Mouse (Mus musculus) hindbrain, embryonic 11.5 days (tissue): Measurements from ENCODE around the gene Gpi1. TPM values are rescaled to one million over a fixed set of nuclear protein-coding genes. Genes with fewer than 3 reads are reported as not detected.

Experiments
- ATAC-seq: fragments of 200-750 bp; cut with Nextera tagmentation; 2 replicates; pipeline ENCODE4 v1.8.0; 2017; ENCODE audit warnings: mild to moderate bottlenecking, moderate TSS enrichment, moderate library complexity; ENCODE audit not compliant: low FRiP score
- DNase-seq: peaks from one replicate; pipeline ENCODE4 v3.0.0-alpha.2; 2015; ENCODE audit warnings: low spot score
- H3K27ac ChIP-seq: fragments of 300-500 bp; sonication (generic); 2 replicates; pipeline ENCODE4 v1.5.1; 2014; ENCODE audit warnings: mild to moderate bottlenecking, low read depth, low read length
- H3K27me3 ChIP-seq: fragments of 300-500 bp; sonication (generic); 2 replicates; pipeline ENCODE4 v1.6.1; 2014; ENCODE audit warnings: mild to moderate bottlenecking, low read length, moderate library complexity, mixed read lengths; ENCODE audit not compliant: control insufficient read depth, insufficient read depth
- H3K36me3 ChIP-seq: fragments of 300-500 bp; sonication (generic); 2 replicates; pipeline ENCODE4 v1.6.1; 2014; ENCODE audit warnings: mild to moderate bottlenecking, low read length, moderate library complexity, mixed read lengths; ENCODE audit not compliant: control insufficient read depth, insufficient read depth
- H3K4me1 ChIP-seq: fragments of 300-500 bp; sonication (generic); replicated peaks from 2 replicates; pipeline ENCODE4 v1.6.1; 2014; ENCODE audit warnings: low read length, mixed read lengths; ENCODE audit not compliant: control insufficient read depth, insufficient read depth
- H3K4me2 ChIP-seq: fragments of 300-500 bp; sonication (generic); replicated peaks from 2 replicates; pipeline ENCODE4 v1.6.1; 2014; ENCODE audit warnings: mild to moderate bottlenecking, low read depth, low read length
- H3K4me3 ChIP-seq: fragments of 300-500 bp; sonication (generic); 2 replicates; pipeline ENCODE4 v1.5.1; 2014; ENCODE audit warnings: low read depth, low read length
- H3K9ac ChIP-seq: fragments of 300-500 bp; sonication (generic); 2 replicates; pipeline ENCODE4 v1.6.1; 2014; ENCODE audit warnings: low read depth, low read length
- H3K9me3 ChIP-seq: fragments of 300-500 bp; sonication (generic); 2 replicates; pipeline ENCODE4 v1.6.1; 2016; ENCODE audit warnings: low read length; ENCODE audit not compliant: control insufficient read depth
- WGBS: fragments of 180-500 bp; shearing (Covaris S2); extraction: QIAGEN DNeasy Blood & Tissue Kit; methylation state at CpG from one replicate; pipeline ENCODE4 v1.1.7; 2014; 5-methylcytosine and 5-hydroxymethylcytosine counted together
- polyA plus RNA-seq: library from polyadenylated mRNA; unstranded; fragments of >200 nt; fragmentation: Nextera tagmentation; extraction: Ambion mirVana; gene quantifications from 2 replicates; pipeline ENCODE4 v1.2.1, GENCODE M21; 2014

Gpi1 gene
- 267 and 282 TPM in 2 replicates for polyA plus RNA-seq

DNA sequence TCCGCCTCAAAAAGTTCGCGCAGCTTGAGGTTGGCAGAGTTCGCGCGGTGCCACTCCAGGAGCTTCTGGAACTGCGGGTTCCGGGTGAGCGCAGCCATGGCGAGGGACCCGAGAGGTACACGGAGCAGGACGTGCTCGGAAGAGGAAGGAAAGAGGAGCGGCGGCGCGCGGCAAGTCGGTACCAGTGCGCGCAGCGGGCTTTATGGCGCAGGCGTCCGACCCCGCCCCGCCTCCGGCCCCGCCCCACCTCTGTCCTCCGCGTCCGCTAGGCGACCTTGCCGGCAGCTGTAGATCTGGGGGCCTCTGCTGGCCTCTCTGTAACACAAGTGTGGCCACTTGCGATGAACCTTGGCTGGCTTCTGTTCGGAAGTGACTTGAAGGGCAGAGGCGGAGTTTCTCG lies at the start of gene Gpi1:
TSS of gene Gpi1 (minus strand) at position 221 of the 400 bp plus-strand sequence.
- Histone ChIP-seq H3K4me3 (peak within 1 kb of the TSS; percentile 65), H3K4me2 (peak within 1 kb of the TSS; percentile 58), H3K27me3 (no peaks in the 10 kb centered on the region), H3K9ac (peak within 1 kb of the TSS; percentile 64), H3K36me3 (0 out of 2 replicates have a peak, but pooled peaks cover 6% of the 10 kb centered on the region), H3K4me1 (0 out of 2 replicates have a peak, but pooled peaks cover 2% of the 10 kb centered on the region), H3K9me3 (no peaks in the 10 kb centered on the region), H3K27ac (peak within 1 kb of the TSS; percentile 40; the same call in 1 of the 2 replicates)
- under 1% methylated on average over 30 of the region's 39 CpGs for WGBS
- DNase-seq (peak; percentile 91), ATAC-seq (peak; percentile 73)

DNA sequence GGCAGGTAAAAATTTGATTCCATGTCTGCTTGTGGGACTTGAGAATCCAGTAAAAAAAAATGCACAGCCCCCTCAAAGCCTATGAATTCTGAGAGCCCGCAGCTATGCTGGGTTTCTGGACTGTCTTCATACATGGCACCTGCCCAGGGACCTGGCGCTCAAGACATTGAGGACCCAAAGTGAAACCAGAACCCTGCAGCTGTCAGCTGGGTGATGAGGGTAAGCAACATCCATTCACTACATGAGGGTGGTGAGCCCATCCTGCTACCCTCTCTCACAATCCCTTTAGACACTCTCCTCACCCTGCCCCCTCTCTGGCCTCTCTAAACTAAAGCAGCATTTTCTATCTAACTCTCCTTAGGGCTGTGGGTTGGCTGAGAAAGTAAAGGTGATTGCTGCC lies 47.5 kb upstream of the Gpi1 start:
- Histone ChIP-seq H3K27ac (no peak overlapping the region), H3K36me3 (no peaks in the 10 kb centered on the region), H3K4me2 (no peak overlapping the region), H3K9ac (no peak overlapping the region), H3K4me1 (no peaks in the 10 kb centered on the region), H3K4me3 (no peak overlapping the region), H3K9me3 (no peaks in the 10 kb centered on the region), H3K27me3 (no peaks in the 10 kb centered on the region)
- no peak for DNase-seq
- ATAC-seq = no peak
- WGBS = 98% methylated on average over 2 of the region's 2 CpGs

DNA sequence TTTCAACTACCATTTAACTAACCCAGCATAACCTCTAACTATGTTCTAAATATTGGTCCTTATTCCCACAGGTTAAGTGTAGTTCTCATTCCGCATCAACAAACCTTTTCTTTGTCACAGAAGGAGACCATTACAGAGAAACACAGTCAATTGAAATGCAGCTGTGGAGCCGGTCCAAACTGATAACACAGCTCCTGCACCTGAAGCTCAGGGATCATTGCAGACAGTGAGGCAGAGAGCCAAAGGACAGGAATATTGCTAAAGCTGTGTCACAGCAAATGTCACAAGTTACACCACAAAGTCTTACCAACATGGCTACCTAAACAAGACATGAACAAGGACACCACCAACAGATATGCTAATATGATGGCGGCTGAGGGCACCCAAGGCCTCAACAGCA lies 45.9 kb upstream of the Gpi1 start:
- no peak for DNase-seq
- Histone ChIP-seq H3K4me2 (no peak overlapping the region), H3K27me3 (no peaks in the 10 kb centered on the region), H3K9me3 (no peaks in the 10 kb centered on the region), H3K27ac (no peak overlapping the region), H3K4me1 (no peaks in the 10 kb centered on the region), H3K36me3 (no peaks in the 10 kb centered on the region), H3K4me3 (no peak overlapping the region), H3K9ac (no peak overlapping the region)
- no peak for ATAC-seq
- WGBS = 91% methylated on average over 3 of the region's 3 CpGs

DNA sequence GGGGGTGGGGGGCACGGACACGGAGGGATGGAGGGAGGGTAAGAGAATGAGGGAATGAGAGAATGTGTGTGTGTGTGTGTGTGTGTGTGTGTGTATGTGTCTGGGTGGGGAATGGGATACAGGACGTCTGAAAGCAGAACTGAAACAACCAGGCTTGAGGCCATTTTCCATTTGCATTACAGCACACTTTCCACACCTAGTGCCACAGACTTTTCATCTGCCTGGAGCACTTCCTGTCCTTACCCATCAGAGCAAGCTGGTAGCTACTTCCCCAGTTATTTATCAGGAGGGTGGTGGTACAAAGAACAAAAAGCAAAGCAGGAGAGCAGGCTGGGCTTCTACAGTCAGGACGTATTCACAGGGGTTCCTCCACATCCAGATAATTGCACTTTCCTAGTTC lies 42.3 kb upstream of the Gpi1 start:
- H3K4me2 ChIP-seq = no peak overlapping the region
- no peak overlapping the region for H3K9ac ChIP-seq
- no peaks in the 10 kb centered on the region for H3K36me3 ChIP-seq
- no peak for ATAC-seq
- 75% methylated on average over 4 of the region's 4 CpGs for WGBS
- no peaks in the 10 kb centered on the region for H3K4me1 ChIP-seq
- no peaks in the 10 kb centered on the region for H3K9me3 ChIP-seq
- H3K27ac ChIP-seq = no peak overlapping the region
- H3K27me3 ChIP-seq = no peaks in the 10 kb centered on the region
- no peak overlapping the region for H3K4me3 ChIP-seq
- no peak for DNase-seq

DNA sequence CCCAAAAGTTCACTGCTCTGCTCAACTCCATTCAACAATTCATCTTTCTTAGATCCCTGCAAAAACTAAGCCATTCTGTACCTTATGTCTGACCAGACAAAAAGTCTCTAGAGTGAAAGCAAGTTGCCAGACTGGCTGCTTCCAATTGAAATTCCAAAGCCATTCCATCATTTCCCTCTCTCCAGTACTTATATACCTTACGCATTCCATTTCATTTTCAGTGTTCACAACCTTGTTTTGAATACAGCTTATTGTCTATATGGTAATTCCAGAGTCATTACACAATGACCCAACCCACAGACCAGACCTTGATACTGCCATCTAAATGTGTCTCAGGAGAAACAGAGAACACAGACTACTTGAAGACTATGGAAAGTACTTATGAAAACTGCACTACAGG lies 38.3 kb upstream of the Gpi1 start:
- 71% methylated on average over 1 of the region's 1 CpGs for WGBS
- H3K27me3 ChIP-seq = no peaks in the 10 kb centered on the region
- no peaks in the 10 kb centered on the region for H3K36me3 ChIP-seq
- no peaks in the 10 kb centered on the region for H3K9me3 ChIP-seq
- no peak for DNase-seq
- H3K4me1 ChIP-seq = no peaks in the 10 kb centered on the region
- no peak for ATAC-seq
- H3K4me3 ChIP-seq = no peak overlapping the region
- no peak overlapping the region for H3K27ac ChIP-seq
- no peak overlapping the region for H3K4me2 ChIP-seq
- H3K9ac ChIP-seq = no peak overlapping the region

DNA sequence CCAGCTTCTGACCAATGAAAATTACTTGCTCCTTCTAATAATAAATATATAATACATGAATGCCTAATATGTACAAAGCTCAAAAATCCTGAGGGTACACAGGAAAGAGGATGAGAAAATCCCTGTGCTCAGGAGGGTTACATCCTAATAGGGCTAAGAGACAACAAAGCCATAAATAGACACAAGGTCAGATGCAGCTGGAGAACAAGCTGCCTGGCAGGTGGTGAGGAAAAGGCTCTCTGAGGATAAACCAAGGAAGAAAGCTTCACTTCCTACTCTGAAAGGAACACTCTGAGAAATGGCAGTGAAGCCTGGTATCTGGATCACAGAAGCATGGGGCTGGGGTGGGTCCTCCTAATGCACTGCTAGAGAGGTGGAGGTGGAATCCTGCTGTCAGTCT lies 36.3 kb upstream of the Gpi1 start:
- H3K4me2 ChIP-seq = no peak overlapping the region
- H3K4me1 ChIP-seq = no peaks in the 10 kb centered on the region
- H3K27ac ChIP-seq = no peak overlapping the region
- no peaks in the 10 kb centered on the region for H3K9me3 ChIP-seq
- no peak overlapping the region for H3K4me3 ChIP-seq
- no peak overlapping the region for H3K9ac ChIP-seq
- ATAC-seq = no peak
- H3K36me3 ChIP-seq = no peaks in the 10 kb centered on the region
- H3K27me3 ChIP-seq = no peaks in the 10 kb centered on the region
- DNase-seq = no peak

DNA sequence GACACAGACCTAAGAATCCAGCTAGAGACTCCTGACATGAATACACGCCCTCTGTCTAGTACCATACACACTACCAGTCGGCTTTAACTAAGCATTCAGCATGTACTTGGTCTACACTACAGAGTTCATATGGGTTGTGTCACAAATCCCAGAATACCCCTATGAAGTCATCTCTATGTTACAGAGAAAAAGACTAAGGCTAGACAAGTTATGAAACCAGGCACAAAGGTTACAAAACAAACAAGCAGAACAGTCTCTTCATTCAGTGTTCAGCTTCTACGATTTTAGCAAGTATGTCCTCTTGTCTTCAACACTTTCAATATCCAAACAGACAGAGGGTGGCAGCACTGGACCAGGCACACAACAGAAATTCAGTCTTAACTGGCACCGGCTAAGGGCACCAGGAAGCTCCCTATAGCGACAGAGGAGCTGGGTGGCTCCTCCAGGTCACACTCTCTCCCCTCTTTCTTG lies 35.8 kb upstream of the Gpi1 start:
- peak; percentile 21 for DNase-seq

DNA sequence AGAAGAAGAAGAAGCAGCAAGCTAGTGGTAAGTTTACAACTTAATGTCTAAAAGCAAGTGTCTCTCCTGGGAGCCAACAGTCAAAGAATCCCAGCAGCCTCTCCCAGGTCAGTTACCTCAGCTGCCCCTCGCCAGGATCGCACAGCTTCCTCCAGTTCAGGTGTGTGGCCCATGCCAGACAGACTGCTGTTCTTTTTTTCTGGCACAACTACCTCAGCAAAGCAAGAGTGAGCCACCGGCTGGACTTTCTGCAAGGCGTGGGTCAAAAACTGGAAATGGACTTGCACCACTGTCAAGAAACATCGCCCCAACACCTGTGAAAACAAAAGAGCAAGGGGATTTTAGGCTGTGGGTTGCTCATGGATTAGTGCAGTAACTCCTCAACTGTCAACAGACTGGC lies 33.3 kb upstream of the Gpi1 start:
- Histone ChIP-seq H3K4me2 (no peak overlapping the region), H3K36me3 (no peaks in the 10 kb centered on the region), H3K9me3 (no peaks in the 10 kb centered on the region), H3K27me3 (no peaks in the 10 kb centered on the region), H3K4me1 (no peaks in the 10 kb centered on the region), H3K4me3 (no peak overlapping the region), H3K27ac (no peak overlapping the region), H3K9ac (no peak overlapping the region)
- no peak for DNase-seq
- WGBS = 91% methylated on average over 5 of the region's 5 CpGs
- ATAC-seq = no peak

More for the DNA sequence above, 35.8 kb upstream of the Gpi1 start:
- no peak overlapping the region for H3K4me2 ChIP-seq
- no peaks in the 10 kb centered on the region for H3K36me3 ChIP-seq
- no peak overlapping the region for H3K9ac ChIP-seq
- 73% methylated on average over 5 of the region's 5 CpGs for WGBS
- no peak for ATAC-seq
- no peaks in the 10 kb centered on the region for H3K9me3 ChIP-seq
- H3K4me1 ChIP-seq = no peaks in the 10 kb centered on the region
- H3K4me3 ChIP-seq = no peak overlapping the region
- H3K27me3 ChIP-seq = no peaks in the 10 kb centered on the region
- no peak overlapping the region for H3K27ac ChIP-seq

DNA sequence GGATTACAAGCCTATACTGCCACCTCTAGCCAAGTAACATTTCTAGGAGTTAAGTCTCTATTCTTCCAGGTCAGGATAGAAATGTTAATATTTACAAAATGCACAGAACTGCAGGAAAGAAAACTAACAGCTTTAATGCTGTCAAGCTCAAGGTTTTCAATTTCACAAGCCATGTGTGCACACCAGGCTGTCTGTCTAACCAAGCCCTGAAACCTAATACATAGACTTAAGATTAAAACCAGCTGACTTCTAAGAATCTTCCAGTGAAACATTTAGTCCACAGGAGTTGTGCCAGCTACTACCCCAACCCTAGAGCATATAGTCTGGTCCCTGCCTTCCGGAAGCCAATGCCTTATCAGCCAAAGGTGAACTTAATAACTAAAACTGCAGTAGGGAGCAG lies 28.3 kb upstream of the Gpi1 start:
- H3K27ac ChIP-seq = no peak overlapping the region
- H3K27me3 ChIP-seq = no peaks in the 10 kb centered on the region
- H3K36me3 ChIP-seq = peaks cover 5% of the 10 kb centered on the region
- no peaks in the 10 kb centered on the region for H3K9me3 ChIP-seq
- no peak overlapping the region for H3K4me2 ChIP-seq
- no peak overlapping the region for H3K9ac ChIP-seq
- ATAC-seq (no peak), DNase-seq (no peak)
- H3K4me1 ChIP-seq = no peaks in the 10 kb centered on the region
- H3K4me3 ChIP-seq = no peak overlapping the region
- WGBS = 80% methylated on average over 1 of the region's 1 CpGs
